Mouse (Mus musculus) liver, embryonic 14.5 days (tissue): ENCODE results near the gene Nrn1.

Source experiments
- CTCF ChIP-seq: IDR thresholded peaks from 2 replicates; pipeline ENCODE4 v1.5.1; 2016; ENCODE audit warnings: antibody characterized with exemption, low read depth, control low read depth
- EP300 ChIP-seq: IDR thresholded peaks from 2 replicates; pipeline ENCODE4 v1.6.1; 2016; ENCODE audit warnings: antibody characterized with exemption, low read depth

GRCm38 (mm10) chr13:36683581-36683980 is 51.4 kb downstream of the Nrn1 start:
- no peak for TF ChIP-seq EP300
- TF ChIP-seq CTCF, result no peak
